10 mouse cellular contexts compared by ENCODE assay signal in the genomic region with DNA sequence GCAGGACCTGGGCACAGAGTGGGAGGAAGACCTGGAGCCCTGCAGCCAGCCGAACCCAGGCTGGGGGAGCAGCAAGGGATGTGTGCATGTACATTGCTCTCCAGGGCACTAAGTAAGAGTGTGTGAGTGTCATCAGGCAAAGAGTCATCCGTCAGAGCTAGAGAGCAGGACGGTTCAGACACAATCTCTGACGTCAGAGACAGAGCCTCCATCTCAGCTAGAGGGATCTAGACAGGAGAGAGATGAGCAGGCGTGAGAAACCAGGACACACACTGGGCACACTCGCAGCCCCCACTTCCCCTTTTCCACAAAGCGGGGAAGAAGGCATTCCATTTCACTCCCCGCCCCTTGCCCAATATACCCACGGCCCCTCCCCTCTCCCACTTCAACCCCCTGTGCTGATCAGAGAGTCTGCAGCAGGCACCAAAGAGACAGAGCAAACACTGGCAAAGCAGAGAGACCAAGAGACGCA. TPM values are rescaled to one million over a fixed set of nuclear protein-coding genes. Genes with fewer than 3 reads are reported as not detected.
DNase-seq lines count a peak whose midpoint lies in the region; ATAC-seq lines count a peak whose summit lies in the region.
"Had no signal": no experiment of that assay in that cellular context is flagged by ENCODE, and none has a peak within 500 bp of the region (broad histone marks: within the 10 kb centered on the region; RNA-seq: fewer than 3 reads in every experiment).

No protein-coding gene starts in this region.

- peak; percentile 31; the same call in 1 of the 2 replicates for ATAC-seq in heart, embryonic 12.5 days (ENCODE audit: insufficient number of reproducible peaks, low FRiP score)

- peak overlapping the region; percentile 53 for H3K4me2 ChIP-seq in heart, embryonic 12.5 days

- no peak overlapping the region for H3K9ac ChIP-seq in heart, embryonic 12.5 days

- 8% methylated on average over 10 of the region's 10 CpGs for WGBS in heart, embryonic 12.5 days

- no peaks in the 10 kb centered on the region for H3K36me3 ChIP-seq in heart, embryonic 12.5 days

- no peak overlapping the region for H3K4me3 ChIP-seq in heart, embryonic 12.5 days

- H3K9me3 ChIP-seq in heart, embryonic 12.5 days (replicated peaks) = no peaks in the 10 kb centered on the region

- peaks cover 83% of the 10 kb centered on the region for H3K27me3 ChIP-seq in heart, embryonic 12.5 days (replicated peaks)

- H3K4me1 ChIP-seq in heart, embryonic 12.5 days (replicated peaks) = peaks cover 46% of the 10 kb centered on the region

- peak overlapping the region; percentile 60 for H3K27ac ChIP-seq in heart, embryonic 12.5 days (ENCODE audit: poor library complexity, severe bottlenecking)
- H3K27ac ChIP-seq: kidney, postnatal 0 days had no signal

- no peak for DNase-seq in heart, postnatal 4 days
- peak; percentile 77 for DNase-seq in retina, postnatal 1 day
- DNase-seq in retina, embryonic 14.5 days (ENCODE audit: low spot score) = no peak
- DNase-seq in induced T-regulatory cell, adult 2 months (ENCODE audit: low read depth) = peak; percentile 19
- no peak for DNase-seq in embryo, embryonic 9.5 days (ENCODE audit: extremely low spot score)
- DNase-seq in urinary bladder, postnatal 36 days (ENCODE audit: low spot score in 2 of 2) = no peak
- DNase-seq in cerebellum, postnatal 14 days = no peak
- DNase-seq: liver had no signal

RNA-seq across cellular contexts. Expression of gene Abcc3, which starts 20.2 kb away (rescaled TPM):
- 0.44 and 0.59 TPM in 2 replicates for polyA plus RNA-seq in heart, embryonic 12.5 days (2016; fragmentation: Nextera tagmentation; extraction: Ambion mirVana)
- total RNA-seq in heart, postnatal 4 days (2021) = 1 to 10 TPM; 1.6 to 1.8 TPM

Comparison
In these comparisons a context has a peak if more than half of its experiments do, and no peak if none do; other contexts are left out.
1. DNase-seq: peak in retina, postnatal 1 day (single experiment) and induced T-regulatory cell, adult 2 months (single experiment); none in heart, postnatal 4 days (single experiment), retina, embryonic 14.5 days (single experiment), embryo, embryonic 9.5 days (single experiment), urinary bladder, postnatal 36 days (0 of 2) and cerebellum, postnatal 14 days (0 of 2).